Mouse (Mus musculus) C3H10T1/2 (cell line): Measurements from ENCODE around the gene Smim20. TPM values are rescaled to one million over a fixed set of nuclear protein-coding genes. Genes with fewer than 3 reads are reported as not detected.

Source experiments
- polyA plus RNA-seq, 2 experiments: library from polyadenylated mRNA; unstranded; fragments of >200 nt; fragmentation: generic; extraction: Trizol; gene quantifications; one replicate each; pipeline ENCODE4 v1.2.1; 2012; ENCODE audit warnings: missing spikeins in 2 of 2

Gene Smim20
- under 1 TPM; 0.19 to 0.42 TPM for polyA plus RNA-seq

DNA sequence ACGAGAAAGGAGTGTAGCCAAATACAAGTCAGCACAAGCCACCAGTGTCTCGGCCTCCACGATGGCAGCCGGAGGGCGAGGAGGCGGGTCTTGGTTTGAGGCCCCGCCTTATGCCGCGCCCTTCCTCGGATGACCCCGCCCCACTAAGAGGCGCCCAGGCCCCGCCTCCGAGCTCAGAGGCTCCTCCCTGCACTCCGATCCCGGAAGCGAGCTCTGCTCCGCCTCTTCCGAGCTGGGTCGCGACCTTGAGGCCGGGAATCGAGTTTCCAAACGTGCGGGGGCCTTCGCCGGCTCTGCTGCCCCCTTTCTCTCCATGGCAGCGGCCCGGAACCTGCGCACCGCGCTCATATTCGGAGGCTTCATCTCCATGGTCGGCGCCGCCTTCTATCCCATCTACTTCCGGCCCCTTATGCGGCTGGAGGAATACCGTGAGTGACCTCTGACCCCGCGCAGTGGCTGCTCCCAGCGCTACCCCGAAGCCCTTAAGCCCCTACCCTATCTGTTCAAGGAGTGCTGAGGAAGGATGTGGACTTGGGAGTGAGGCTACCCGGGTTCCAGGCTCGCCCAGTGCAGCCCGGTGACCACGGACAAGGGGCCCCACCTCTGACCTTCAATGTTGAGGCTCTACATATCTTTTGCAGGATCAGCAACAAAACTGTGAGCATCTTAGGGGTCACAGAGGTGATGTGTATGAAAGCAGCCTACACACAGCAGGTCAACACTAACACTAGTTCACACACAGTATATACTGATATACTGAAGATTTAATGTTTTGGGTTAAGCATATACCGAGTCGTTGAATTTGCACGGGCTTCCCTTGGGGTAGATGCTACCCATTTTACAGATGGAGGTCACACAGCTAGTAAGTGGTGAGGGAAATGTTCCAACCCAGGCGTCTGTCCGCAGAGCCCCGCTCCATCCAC lies at the start of gene Smim20:
Gene Smim20 (plus strand): TSS at position 153 of the 923 bp plus-strand sequence.

Other genes with a start within 250 kb of the Smim20 start
- gene Slc34a2, start 229.0 kb upstream of the Smim20 start, polyA plus RNA-seq, result not detected
- gene Sel1l3, start 53.2 kb upstream of the Smim20 start, polyA plus RNA-seq, result not detected
- gene Rbpj, start 199.1 kb downstream of the Smim20 start, polyA plus RNA-seq, result 10 to 100 TPM in 1 of 2 experiments, 1 to 10 TPM in 1; 3.5 to 12.4 TPM